13 mouse cellular contexts compared by ENCODE assay signal in the genomic region with DNA sequence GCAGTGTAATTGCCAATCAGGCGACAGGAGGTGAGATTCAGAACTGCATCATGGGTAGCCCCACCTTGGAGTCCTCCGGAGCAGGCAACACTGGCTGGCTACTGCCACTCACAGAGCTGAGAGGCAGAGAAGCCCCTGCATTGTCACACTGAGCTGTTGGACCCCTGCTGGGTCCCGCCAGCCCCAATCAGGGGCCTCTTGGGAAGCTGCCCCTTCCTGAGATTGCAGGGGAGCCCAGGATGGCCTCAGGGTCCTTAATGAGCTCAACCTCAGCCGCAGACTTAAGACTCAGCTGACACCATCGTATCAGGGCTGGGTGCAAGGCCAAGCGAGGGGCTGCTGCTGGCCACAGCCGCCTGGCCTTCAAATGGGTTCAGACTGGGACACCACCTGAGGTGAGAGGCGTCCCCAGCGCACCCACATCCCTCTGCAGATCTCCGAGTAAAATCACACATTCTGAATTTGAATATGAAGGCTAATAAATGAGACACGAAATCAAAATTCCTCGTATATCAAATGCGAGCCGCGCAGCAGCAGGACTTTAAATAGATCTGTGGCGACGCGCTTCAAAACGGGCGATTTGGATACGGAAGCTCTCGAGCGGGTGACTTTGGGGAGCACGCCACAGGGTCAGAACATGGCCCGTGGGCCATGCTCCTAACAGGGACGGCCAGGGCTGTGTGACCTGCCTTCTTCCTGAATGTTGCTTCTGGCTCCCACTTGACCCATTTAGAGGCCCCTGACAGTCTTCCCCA. TPM values are rescaled to one million over a fixed set of nuclear protein-coding genes. Genes with fewer than 3 reads are reported as not detected.
DNase-seq lines count a peak whose midpoint lies in the region; ATAC-seq lines count a peak whose summit lies in the region.
"Had no signal": no experiment of that assay in that cellular context is flagged by ENCODE, and none has a peak within 500 bp of the region (broad histone marks: within the 10 kb centered on the region; RNA-seq: fewer than 3 reads in every experiment).

No protein-coding gene starts in this region.

- no peak overlapping the region for H3K9ac ChIP-seq in heart, embryonic 16.5 days (ENCODE audit: low read length)
- peak overlapping the region; percentile 45 for H3K9ac ChIP-seq in neural tube, embryonic 13.5 days
- H3K9ac ChIP-seq: liver, postnatal 0 days had no signal

- H3K4me1 ChIP-seq in heart, embryonic 16.5 days (ENCODE audit: control insufficient read depth, insufficient read depth, low read length), result no peaks in the 10 kb centered on the region
- peaks cover 30% of the 10 kb centered on the region for H3K4me1 ChIP-seq in forebrain, embryonic 10.5 days
- peaks cover 11% of the 10 kb centered on the region for H3K4me1 ChIP-seq in limb, embryonic 10.5 days
- peaks cover 11% of the 10 kb centered on the region for H3K4me1 ChIP-seq in neural tube, embryonic 13.5 days (replicated peaks)

- H3K9me3 ChIP-seq in heart, embryonic 16.5 days (replicated peaks; ENCODE audit: control insufficient read depth, low read length), result peaks cover 4% of the 10 kb centered on the region
- H3K9me3 ChIP-seq in forebrain, embryonic 10.5 days, result peaks cover 6% of the 10 kb centered on the region; the same call in 1 of the 2 replicates
- no peaks in the 10 kb centered on the region for H3K9me3 ChIP-seq in limb, embryonic 10.5 days (replicated peaks)
- no peaks in the 10 kb centered on the region for H3K9me3 ChIP-seq in neural tube, embryonic 13.5 days

- no peak for ATAC-seq in heart, embryonic 16.5 days (replicated peaks; ENCODE audit: extremely low read depth, insufficient read depth, low FRiP score)
- 0 out of 2 replicates have a peak, but pooled peaks have one; percentile 23 for ATAC-seq in neural tube, embryonic 13.5 days (ENCODE audit: low read depth)
- ATAC-seq: liver, postnatal 0 days had no signal

- no peak overlapping the region for H3K27ac ChIP-seq in heart, embryonic 16.5 days (ENCODE audit: low read length)
- H3K27ac ChIP-seq in forebrain, embryonic 10.5 days, result peak overlapping the region; percentile 70
- H3K27ac ChIP-seq in limb, embryonic 10.5 days, result no peak overlapping the region
- no peak overlapping the region for H3K27ac ChIP-seq in neural tube, embryonic 13.5 days (replicated peaks)

- DNase-seq in heart, adult 9 months (ENCODE audit: low spot score in 2 of 2), result no peak
- no peak for DNase-seq in forebrain, embryonic 10.5 days (ENCODE audit: extremely low spot score, low spot score)
- DNase-seq in limb, embryonic 10.5 days (ENCODE audit: low spot score), result no peak
- DNase-seq in gastrocnemius, postnatal 14 days, result no peak
- no peak for DNase-seq in gastrocnemius, adult 8-10 months (ENCODE audit: low spot score in 2 of 2)
- DNase-seq in frontal cortex, postnatal 36 days (ENCODE audit: low spot score in 2 of 2), result no peak
- DNase-seq: cerebellum, adult 11 months; liver, postnatal 0 days; right cerebral cortex, postnatal 4 days; thymus, postnatal 36 days had no signal

- 3% methylated on average over 26 of the region's 26 CpGs for WGBS in heart, embryonic 16.5 days
- 3% methylated on average over 26 of the region's 26 CpGs for WGBS in forebrain, embryonic 10.5 days
- WGBS in limb, embryonic 10.5 days, result under 1% methylated on average over 26 of the region's 26 CpGs
- 4% methylated on average over 26 of the region's 26 CpGs for WGBS in neural tube, embryonic 13.5 days

- intact Hi-C loops in gastrocnemius, postnatal 14 days (cut with DNase I; ENCODE audit: low total_unique reads), result no loop called here

- peak overlapping the region; percentile 19 for H3K4me3 ChIP-seq in heart, embryonic 16.5 days (ENCODE audit: low read length)
- peak overlapping the region; percentile 34 for H3K4me3 ChIP-seq in forebrain, embryonic 10.5 days
- peak overlapping the region; percentile 15 for H3K4me3 ChIP-seq in limb, embryonic 10.5 days
- H3K4me3 ChIP-seq in neural tube, embryonic 13.5 days, result peak overlapping the region; percentile 23
- H3K4me3 ChIP-seq: myocyte had no signal

- peak overlapping the region; percentile 37; the same call in 1 of the 2 replicates for H3K4me2 ChIP-seq in heart, embryonic 16.5 days (ENCODE audit: low read depth, low read length)
- peak overlapping the region; percentile 46 for H3K4me2 ChIP-seq in neural tube, embryonic 13.5 days

- no peaks in the 10 kb centered on the region for H3K36me3 ChIP-seq in heart, embryonic 16.5 days (ENCODE audit: control insufficient read depth, insufficient read depth)
- H3K36me3 ChIP-seq in forebrain, embryonic 10.5 days (replicated peaks), result no peaks in the 10 kb centered on the region
- H3K36me3 ChIP-seq in limb, embryonic 10.5 days, result no peaks in the 10 kb centered on the region
- H3K36me3 ChIP-seq in neural tube, embryonic 13.5 days, result no peaks in the 10 kb centered on the region

- peaks cover 40% of the 10 kb centered on the region for H3K27me3 ChIP-seq in heart, embryonic 16.5 days (ENCODE audit: control insufficient read depth, insufficient read depth, low read length)
- H3K27me3 ChIP-seq in forebrain, embryonic 10.5 days (ENCODE audit: poor library complexity, severe bottlenecking), result peaks cover 61% of the 10 kb centered on the region
- H3K27me3 ChIP-seq in limb, embryonic 10.5 days (ENCODE audit: low read depth, poor library complexity, severe bottlenecking), result peaks cover 57% of the 10 kb centered on the region
- peaks cover 49% of the 10 kb centered on the region for H3K27me3 ChIP-seq in neural tube, embryonic 13.5 days

RNA-seq across cellular contexts. Expression of a gene that starts 51.0 kb away (rescaled TPM):
- polyA plus RNA-seq in heart, embryonic 16.5 days (2015; fragmentation: Nextera tagmentation; extraction: Ambion mirVana), result not detected in 2 replicates
- 4.2 and 4.3 TPM in 2 replicates for polyA plus RNA-seq in forebrain, embryonic 10.5 days (2016; fragmentation: Nextera tagmentation; extraction: Ambion mirVana)
- polyA plus RNA-seq in limb, embryonic 10.5 days (2016; fragmentation: Nextera tagmentation; extraction: Ambion mirVana), result not detected in 2 replicates
- 0.96 and 1.1 TPM in 2 replicates for polyA plus RNA-seq in neural tube, embryonic 13.5 days (2015; fragmentation: Nextera tagmentation; extraction: Ambion mirVana)
- not detected for total RNA-seq in gastrocnemius, postnatal 14 days (2021)
- not detected for total RNA-seq in gastrocnemius, adult 8-10 months (2022)
- polyA plus RNA-seq: liver, postnatal 0 days; myocyte had no signal
